Mouse (Mus musculus): Measurements from ENCODE around the gene Nfix. TPM values are rescaled to one million over a fixed set of nuclear protein-coding genes. Genes with fewer than 3 reads are reported as not detected.
A peak's percentile ranks its signal among the peaks of the same experiment; 100 is the strongest.

Gene Nfix
- total RNA-seq, 2 experiments from 2014 or later = 402 to 429 TPM

DNA sequence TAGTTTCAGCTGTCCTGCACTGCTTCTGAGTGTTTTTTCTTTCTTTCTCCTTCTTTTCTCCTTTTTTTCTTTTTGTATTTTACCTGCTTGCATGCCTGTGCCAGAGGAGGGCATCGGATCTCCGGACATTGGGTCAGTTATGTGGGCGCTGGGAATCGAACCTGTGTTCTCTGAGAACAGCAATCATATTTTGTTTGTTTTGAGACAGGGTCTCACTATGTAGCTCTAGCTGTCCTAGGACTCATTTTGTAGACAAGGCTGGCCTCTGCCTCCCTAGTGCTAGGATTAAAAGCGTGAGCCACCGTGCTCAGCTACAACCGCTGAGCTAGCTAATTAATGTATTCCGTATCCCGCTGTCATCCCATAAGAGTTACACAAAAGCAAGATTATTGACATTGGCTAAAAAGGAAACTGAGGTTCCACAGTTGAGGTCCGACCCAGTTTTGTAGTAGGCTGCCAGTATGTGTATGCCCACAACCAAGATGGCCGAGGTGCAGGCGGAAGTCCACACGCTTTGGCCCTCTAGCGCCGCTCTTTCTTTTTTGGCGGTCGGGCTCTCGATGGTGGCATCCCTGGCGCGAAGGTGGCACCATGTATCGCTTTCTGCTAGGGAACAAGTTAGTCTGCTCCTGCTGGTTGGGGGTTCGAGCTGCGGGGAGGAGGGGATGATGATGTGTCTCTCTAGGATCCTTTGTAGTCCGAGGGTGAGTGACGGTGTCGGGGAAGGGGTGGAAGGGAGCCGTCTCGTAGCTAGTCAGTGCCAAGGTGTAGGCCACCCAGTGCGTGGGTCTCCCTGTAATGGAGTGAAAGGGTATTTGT is 135.4 kb downstream of the Nfix start:
- intact Hi-C loops (cut with DNase I) = no loop called here
- DNase-seq (ENCODE audit: low spot score in 2 of 2) = peak; percentile 83 to 85

- peak; percentile 97 to 98 for DNase-seq (ENCODE audit: low spot score in 2 of 2)
- intact Hi-C loops (cut with DNase I) = no loop called here
These were observed 136.4 kb downstream of the Nfix start for GRCm38 (mm10) chr8:84663483-84664327.

DNA sequence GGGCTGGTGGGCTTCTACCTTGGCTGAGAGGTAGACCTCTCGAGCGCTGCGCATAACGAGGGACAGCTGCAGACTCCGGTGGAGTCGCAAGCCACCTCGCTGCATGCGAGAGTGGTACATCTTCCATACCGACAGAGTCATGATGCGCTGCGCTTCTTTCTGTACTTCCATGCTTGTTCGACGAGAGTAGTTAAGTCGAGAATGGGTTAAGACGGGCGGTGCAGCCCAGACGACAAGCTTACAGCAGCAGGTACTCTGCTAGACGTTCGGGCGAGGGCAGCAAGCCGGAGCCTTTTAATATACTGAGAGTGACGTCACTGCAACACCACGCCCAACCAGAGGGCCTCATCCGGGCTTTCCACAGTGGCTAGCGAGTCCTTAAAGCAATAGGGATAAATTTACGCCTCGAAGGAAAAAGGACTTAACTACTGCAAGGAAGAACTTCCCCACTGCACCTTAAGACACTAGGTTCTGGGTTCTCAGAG is 137.5 kb downstream of the Nfix start, which contains the start of gene Ier2:
Gene Ier2 (minus strand): TSS at position 272 of the 485 bp plus-strand sequence.
- intact Hi-C loops (cut with DNase I) = no loop called here

GRCm38 (mm10) chr8:84661961-84662571 is 138.1 kb downstream of the Nfix start:
- DNase-seq (ENCODE audit: low spot score in 2 of 2) = no peak
- intact Hi-C loops (cut with DNase I) = no loop called here

More for the DNA sequence above, 137.5 kb downstream of the Nfix start, which contains the start of gene Ier2:
- DNase-seq (ENCODE audit: low spot score in 2 of 2) = peak; percentile 95 to 96

GRCm38 (mm10) chr8:84661458-84661871 is 138.7 kb downstream of the Nfix start:
- DNase-seq (ENCODE audit: low spot score in 2 of 2) = no peak
- intact Hi-C loops (cut with DNase I) = no loop called here

DNA sequence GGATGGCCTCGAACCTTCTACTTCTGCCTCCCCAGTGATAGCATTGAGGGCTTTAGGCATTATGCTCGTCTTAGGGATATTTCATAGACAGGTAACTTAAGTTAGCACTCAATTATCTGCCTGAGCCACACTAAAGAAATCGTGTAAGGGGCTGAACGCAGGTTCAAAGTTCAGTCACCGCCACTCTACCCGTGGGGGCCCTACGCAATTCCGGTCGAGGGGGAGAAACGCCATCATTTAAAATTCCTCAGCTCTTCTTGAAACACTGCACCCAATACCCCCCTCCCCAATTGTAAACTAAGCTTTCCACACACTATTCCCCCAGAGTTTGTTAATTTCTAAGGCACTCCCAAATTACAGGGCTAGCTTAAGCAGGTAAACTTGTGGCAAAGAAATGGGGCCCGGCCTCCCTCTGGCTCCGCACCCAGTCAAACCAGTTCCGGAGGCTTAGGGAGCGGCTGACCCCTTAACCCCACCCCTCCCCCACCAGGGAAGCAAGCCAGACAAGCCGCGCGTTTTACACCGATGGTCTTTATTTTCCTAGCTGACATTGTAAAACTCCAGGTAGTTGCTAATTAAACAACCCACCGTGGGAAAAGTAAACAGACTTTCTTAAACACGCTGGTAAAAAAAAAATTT is 139.2 kb downstream of the Nfix start:
- no peak for DNase-seq (ENCODE audit: low spot score in 2 of 2)
- intact Hi-C loops (cut with DNase I) = no loop called here

DNA sequence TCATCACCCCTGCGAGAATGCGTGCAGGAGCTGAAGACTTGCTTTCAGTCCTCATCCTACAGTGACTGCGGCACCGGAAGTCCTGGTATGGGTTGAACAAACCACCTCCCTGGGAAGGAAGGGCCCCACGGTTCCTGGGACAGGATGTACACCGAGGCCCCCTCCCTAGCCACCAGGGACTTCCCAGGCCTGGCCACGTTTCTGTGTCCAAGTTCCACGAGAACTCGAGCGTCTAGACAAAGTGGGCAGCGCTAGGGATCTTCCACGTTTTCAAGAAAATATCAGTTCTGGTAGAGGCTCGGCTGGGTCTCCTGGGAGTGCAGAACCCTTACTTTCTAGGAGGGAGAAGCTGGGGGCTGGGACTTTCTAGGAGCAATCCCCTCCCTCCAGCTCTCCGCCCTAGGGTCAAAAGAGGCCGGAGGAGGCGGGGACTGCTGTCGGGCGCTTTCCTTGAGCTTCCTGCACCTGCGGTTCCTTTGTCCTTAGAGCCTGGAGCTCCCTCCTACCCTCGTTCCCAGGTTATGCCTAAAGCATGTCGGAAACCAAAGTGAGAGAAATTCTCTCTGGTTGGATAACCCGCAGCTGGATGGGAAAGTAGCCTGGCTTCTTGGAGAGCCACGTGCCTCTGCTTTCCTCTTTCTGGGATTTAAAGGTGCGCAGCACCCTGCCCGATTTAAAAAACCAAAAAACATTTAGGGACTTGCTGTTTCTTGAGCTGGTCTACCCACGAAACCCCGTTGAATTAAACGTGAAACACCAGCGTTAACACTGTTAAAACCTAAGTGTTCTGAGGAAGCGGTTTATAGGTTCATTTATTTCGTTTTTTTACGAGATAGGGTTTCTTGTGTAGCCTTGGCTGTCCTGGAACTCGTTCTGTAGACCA is 140.0 kb downstream of the Nfix start:
- no peak for DNase-seq (ENCODE audit: low spot score in 2 of 2)
- intact Hi-C loops (cut with DNase I) = no loop called here

DNA sequence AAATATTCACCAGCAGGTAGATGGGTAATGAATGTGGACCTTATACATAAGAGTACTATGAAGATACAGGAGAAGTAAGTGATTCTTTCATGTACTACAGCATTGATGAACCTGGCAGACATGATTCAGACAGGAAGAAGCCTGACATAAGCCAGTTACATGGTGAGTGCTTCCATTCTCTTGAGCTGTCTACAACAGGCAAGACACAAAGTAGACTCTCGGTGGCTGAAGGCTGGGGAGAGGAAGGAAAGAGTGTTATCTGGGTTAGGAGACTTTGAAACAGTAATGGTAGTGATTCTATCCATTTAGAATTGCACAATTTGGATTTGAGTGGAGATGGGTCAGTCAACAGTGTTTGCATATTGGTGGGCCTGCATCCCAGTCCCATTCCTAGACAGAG is 141.2 kb downstream of the Nfix start:
- intact Hi-C loops (cut with DNase I) = no loop called here
- no peak for DNase-seq (ENCODE audit: low spot score in 2 of 2)

DNA sequence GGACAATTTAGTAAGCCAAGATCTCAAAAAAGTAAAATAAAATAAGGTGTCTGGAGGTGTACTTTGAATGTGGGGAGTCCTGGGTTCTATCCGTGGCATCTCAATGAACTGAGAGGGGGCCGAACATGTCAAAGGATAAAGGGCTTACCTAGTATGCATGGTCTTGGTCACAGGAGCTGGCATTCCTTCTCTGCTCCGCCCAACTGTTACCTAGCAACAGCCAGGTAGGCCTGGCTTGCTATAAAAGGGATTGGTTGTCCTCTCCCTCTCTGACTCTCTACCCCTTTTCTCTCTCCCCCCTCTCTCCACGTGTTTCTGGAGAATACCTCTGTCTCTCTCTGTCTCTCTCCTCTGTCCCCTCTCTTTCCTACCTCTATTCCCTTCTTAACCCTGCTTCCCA is 142.5 kb downstream of the Nfix start:
- intact Hi-C loops (cut with DNase I) = no loop called here
- no peak for DNase-seq (ENCODE audit: low spot score in 2 of 2)

DNA sequence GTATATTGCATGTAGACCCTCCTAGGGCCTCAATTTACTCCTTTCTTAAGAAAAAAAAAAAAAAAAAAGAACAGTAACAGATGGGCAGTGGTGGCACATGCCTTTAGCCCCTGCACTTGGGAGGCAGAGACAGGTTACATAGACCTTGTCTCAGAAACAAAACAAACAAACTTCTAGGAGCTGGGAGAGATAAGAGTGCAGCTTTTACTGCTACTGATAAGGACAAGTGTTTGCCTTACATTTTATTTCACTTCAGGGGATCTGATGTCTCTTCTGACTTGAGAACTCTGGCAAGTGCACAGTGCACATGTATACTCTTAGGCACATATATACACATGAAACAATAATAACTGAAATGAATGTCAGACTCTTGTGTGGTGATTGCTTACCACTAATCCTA is 142.9 kb downstream of the Nfix start:
- intact Hi-C loops (cut with DNase I) = no loop called here

GRCm38 (mm10) chr8:84656641-84657126 is 143.5 kb downstream of the Nfix start:
- intact Hi-C loops (cut with DNase I) = no loop called here
- no peak for DNase-seq (ENCODE audit: low spot score in 2 of 2)

More for the DNA sequence above, 142.9 kb downstream of the Nfix start:
- no peak for DNase-seq (ENCODE audit: low spot score in 2 of 2)

- no peak for DNase-seq (ENCODE audit: low spot score in 2 of 2)
- intact Hi-C loops (cut with DNase I) = no loop called here
These were observed 144.0 kb downstream of the Nfix start for GRCm38 (mm10) chr8:84656191-84656525.

GRCm38 (mm10) chr8:84655336-84656190 is 144.6 kb downstream of the Nfix start:
- no peak for DNase-seq (ENCODE audit: low spot score in 2 of 2)
- intact Hi-C loops (cut with DNase I) = no loop called here

- no peak for DNase-seq (ENCODE audit: low spot score in 2 of 2)
- intact Hi-C loops (cut with DNase I) = no loop called here
These were observed 145.5 kb downstream of the Nfix start for GRCm38 (mm10) chr8:84654597-84654996.

GRCm38 (mm10) chr8:84653092-84653631 is 147.0 kb downstream of the Nfix start:
- intact Hi-C loops (cut with DNase I) = no loop called here

DNA sequence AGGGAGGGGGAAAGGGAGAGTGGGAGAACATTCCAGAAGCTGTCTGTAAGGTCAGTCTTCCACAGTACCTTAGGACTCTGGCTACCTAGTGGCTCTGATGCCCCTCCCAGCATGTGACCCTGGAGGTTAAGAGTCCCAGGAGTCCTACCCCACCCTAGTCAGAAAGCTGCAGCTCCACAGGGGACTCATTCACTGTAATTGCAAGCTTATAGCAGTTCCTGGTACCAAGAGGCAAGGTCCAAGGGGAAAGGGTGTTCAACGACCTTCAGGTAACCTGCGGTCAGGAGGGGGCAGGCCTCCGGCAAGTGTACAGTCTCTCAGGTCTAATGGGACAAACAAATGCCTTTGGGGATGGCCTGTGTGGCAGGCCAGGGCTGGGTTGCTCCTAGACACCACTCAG is 149.9 kb downstream of the Nfix start:
- intact Hi-C loops (cut with DNase I) = no loop called here
- DNase-seq (ENCODE audit: low spot score in 2 of 2) = no peak

More at GRCm38 (mm10) chr8:84653092-84653631, 147.0 kb downstream of the Nfix start:
- no peak for DNase-seq (ENCODE audit: low spot score in 2 of 2)

Measured in left cerebral cortex, postnatal 14 days (tissue).